Mouse (Mus musculus) spleen, adult 2 months (tissue): ENCODE data around the gene B230104I21Rik. TPM values are rescaled to one million over a fixed set of nuclear protein-coding genes. Genes with fewer than 3 reads are reported as not detected.

Experiments used
- DNase-seq, 2 experiments: peaks; one replicate each; pipeline versions ENCODE4 v3.0.0 to v3.0.0-alpha.2; 2012 to 2021; ENCODE audit warnings: low spot score in 2 of 2, low read depth in 1 of 2
- H3K27ac ChIP-seq: fragments of 200-500 bp; 2 replicates; pipeline ENCODE4 v1.5.1; 2012; ENCODE audit warnings: low read length, inconsistent platforms; ENCODE audit not compliant: insufficient read depth
- H3K27me3 ChIP-seq: fragments of 200-500 bp; 2 replicates; pipeline ENCODE4 v1.6.1; 2012; ENCODE audit warnings: mild to moderate bottlenecking, moderate library complexity, low read length, inconsistent platforms; ENCODE audit not compliant: control insufficient read depth, insufficient read depth
- H3K36me3 ChIP-seq: fragments of 200-500 bp; 2 replicates; pipeline ENCODE4 v1.6.1; 2012; ENCODE audit warnings: mild to moderate bottlenecking, low read length, inconsistent platforms; ENCODE audit not compliant: control insufficient read depth, insufficient read depth
- H3K4me1 ChIP-seq: fragments of 200-500 bp; 2 replicates; pipeline ENCODE4 v1.6.1; 2011; ENCODE audit warnings: inconsistent platforms; ENCODE audit not compliant: control insufficient read depth, insufficient read depth, insufficient read length
- H3K4me3 ChIP-seq: fragments of 200-500 bp; 2 replicates; pipeline ENCODE4 v1.5.1; 2011; ENCODE audit warnings: mild to moderate bottlenecking, inconsistent platforms; ENCODE audit not compliant: insufficient read depth, insufficient read length; ENCODE audit errors: extremely low read depth
- CTCF ChIP-seq: fragments of 200-500 bp; IDR thresholded peaks from 2 replicates; pipeline ENCODE4 v1.5.1; 2011; ENCODE audit warnings: mild to moderate bottlenecking, inconsistent platforms; ENCODE audit not compliant: insufficient read depth, insufficient read length, insufficient replicate concordance; ENCODE audit errors: extremely low read depth
- POLR2A ChIP-seq: fragments of 200-500 bp; IDR thresholded peaks from 2 replicates; pipeline ENCODE4 v1.6.1; 2011; ENCODE audit warnings: low read depth, low read length, inconsistent platforms
- WGBS: fragments of 180-500 bp; shearing (Covaris S2); methylation state at CpG from one replicate; pipeline ENCODE4 v1.1.7; 2018; 5-methylcytosine and 5-hydroxymethylcytosine counted together
- polyA plus RNA-seq: library from polyadenylated mRNA; depleted of rRNA; stranded (reverse); fragments of >200 nt; gene quantifications from 2 replicates; pipeline ENCODE4 v1.2.3, GENCODE M21; 2012

Gene B230104I21Rik
- polyA plus RNA-seq, 1 experiment: not detected

DNA sequence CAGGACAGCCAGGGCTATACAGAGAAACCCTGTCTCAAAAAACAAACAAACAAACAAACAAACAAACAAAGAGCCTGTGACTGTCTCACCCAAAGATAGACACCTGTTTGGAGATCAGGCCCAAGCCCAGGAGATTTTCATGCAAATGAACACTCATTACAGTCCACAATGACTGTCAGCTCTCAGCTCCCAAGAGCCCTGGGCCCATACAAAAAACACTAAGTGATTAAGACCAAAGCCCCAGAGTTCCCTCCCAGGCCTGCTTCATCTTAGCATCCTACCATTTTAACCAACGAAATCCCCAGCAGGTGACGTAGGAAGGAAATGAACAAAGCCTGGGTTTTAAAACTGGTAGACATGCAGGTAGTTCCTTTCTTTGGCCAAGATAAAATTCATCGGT, 24.9 kb downstream of the B230104I21Rik start:
- no peak for DNase-seq
- H3K4me3 ChIP-seq: no peak overlapping the region
- no peaks in the 10 kb centered on the region for H3K27me3 ChIP-seq
- WGBS: 78% methylated on average over 3 of the region's 3 CpGs
- H3K27ac ChIP-seq: no peak overlapping the region
- no peaks in the 10 kb centered on the region for H3K4me1 ChIP-seq
- H3K36me3 ChIP-seq: no peaks in the 10 kb centered on the region
- no peak for TF ChIP-seq POLR2A
- no peak for TF ChIP-seq CTCF

- 94% methylated on average over 2 of the region's 2 CpGs for WGBS
- DNase-seq: no peak
- H3K36me3 ChIP-seq: no peaks in the 10 kb centered on the region
- H3K4me1 ChIP-seq: no peaks in the 10 kb centered on the region
- no peak overlapping the region for H3K27ac ChIP-seq
- H3K4me3 ChIP-seq: no peak overlapping the region
- no peaks in the 10 kb centered on the region for H3K27me3 ChIP-seq
- TF ChIP-seq CTCF (no peak), POLR2A (no peak)
These were observed 28.8 kb downstream of the B230104I21Rik start for GRCm38 (mm10) chr4:154364752-154365151.

DNA sequence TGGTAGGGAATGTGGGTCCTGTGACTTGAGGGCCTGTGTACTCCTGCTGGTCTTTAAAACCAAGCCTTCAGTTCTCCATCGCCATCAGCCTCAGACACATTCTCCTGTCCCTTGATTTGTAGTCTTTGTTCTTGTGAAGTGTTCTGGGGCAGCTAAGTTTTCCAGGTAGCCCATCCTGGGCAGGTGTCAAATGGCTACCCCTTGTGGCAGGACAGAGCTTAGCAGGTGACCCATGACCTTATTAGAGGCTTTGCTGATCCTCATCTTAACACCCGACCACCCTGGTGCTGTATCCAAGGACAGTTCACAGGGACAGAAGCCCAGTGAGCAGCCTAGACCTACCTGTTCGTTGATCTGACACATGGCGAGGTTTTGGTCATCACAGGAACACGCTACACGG, 30.9 kb downstream of the B230104I21Rik start:
- WGBS: 88% methylated on average over 6 of the region's 6 CpGs
- H3K4me3 ChIP-seq: no peak overlapping the region
- H3K4me1 ChIP-seq: no peaks in the 10 kb centered on the region
- H3K27ac ChIP-seq: no peak overlapping the region
- no peaks in the 10 kb centered on the region for H3K27me3 ChIP-seq
- TF ChIP-seq CTCF (no peak), POLR2A (no peak)
- H3K36me3 ChIP-seq: no peaks in the 10 kb centered on the region
- no peak for DNase-seq

GRCm38 (mm10) chr4:154369089-154369488, 33.2 kb downstream of the B230104I21Rik start:
- no peak overlapping the region for H3K4me3 ChIP-seq
- DNase-seq: no peak
- no peaks in the 10 kb centered on the region for H3K27me3 ChIP-seq
- H3K27ac ChIP-seq: no peak overlapping the region
- no peaks in the 10 kb centered on the region for H3K4me1 ChIP-seq
- no peaks in the 10 kb centered on the region for H3K36me3 ChIP-seq
- TF ChIP-seq CTCF (no peak), POLR2A (no peak)
- whole genome bisulfite sequencing: 79% methylated on average over 5 of the region's 5 CpGs

DNA sequence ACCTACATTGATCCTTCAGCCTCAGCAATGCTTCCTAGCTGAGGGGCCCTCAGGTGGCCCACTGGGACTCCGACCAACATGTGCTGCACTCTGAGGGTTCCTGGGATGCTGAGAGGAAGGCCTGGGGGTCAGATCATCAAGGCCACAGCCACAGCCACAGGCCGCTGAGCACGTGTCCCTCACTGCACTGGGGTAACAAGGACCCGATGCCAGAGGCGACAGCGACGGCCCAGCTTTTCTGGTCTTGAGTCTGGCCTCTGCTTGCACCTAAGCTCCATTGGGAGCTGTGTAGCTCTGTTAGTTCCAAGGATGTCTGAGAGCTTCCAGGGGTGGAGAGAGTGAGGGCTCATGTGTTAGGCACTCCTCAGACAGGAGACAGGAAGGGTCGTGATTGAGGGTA, 34.9 kb downstream of the B230104I21Rik start:
- Histone ChIP-seq H3K27ac (no peak overlapping the region), H3K4me1 (no peaks in the 10 kb centered on the region), H3K27me3 (no peaks in the 10 kb centered on the region), H3K36me3 (no peaks in the 10 kb centered on the region), H3K4me3 (no peak overlapping the region)
- 92% methylated on average over 8 of the region's 8 CpGs for WGBS
- no peak for DNase-seq
- TF ChIP-seq POLR2A: no peak
- TF ChIP-seq CTCF: no peak

DNA sequence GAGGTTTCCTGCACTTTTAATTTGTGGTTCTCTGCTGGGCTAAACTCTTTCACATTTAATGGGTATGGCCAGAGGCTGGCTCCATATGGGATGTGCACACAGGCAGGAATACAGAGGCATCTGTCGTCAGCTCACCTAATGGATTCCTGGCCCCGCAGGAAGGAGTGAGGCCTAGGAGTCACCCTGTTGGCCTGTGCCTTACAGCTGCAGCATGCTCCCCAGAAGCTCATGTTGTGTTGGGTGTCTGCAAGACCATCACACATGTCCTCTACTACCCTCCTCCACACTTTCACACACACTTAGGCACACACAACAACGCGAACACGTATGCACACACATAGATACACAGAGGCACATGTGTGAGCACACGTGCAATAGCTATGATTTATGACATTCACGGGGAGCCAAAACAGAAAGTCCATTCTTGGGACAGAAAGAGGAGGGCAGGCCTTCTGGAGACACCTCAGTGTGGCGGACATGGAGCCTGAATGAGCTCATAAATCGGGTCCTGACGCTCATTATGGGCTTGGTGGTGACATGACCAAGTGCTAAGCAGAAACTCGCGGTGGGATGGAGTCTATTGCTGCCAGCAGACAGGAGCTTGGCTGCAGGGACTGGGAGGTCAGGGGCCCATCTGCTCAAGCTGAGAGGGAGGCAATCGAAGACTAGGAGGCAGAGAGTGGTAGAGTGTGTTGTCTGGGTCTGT, 35.8 kb downstream of the B230104I21Rik start:
- Histone ChIP-seq H3K27me3 (no peaks in the 10 kb centered on the region), H3K27ac (no peak overlapping the region), H3K4me1 (no peaks in the 10 kb centered on the region; the same call in 1 of the 2 replicates), H3K36me3 (no peaks in the 10 kb centered on the region), H3K4me3 (no peak overlapping the region)
- no peak for TF ChIP-seq CTCF
- no peak for TF ChIP-seq POLR2A
- 87% methylated on average over 13 of the region's 13 CpGs for WGBS
- DNase-seq: no peak

DNA sequence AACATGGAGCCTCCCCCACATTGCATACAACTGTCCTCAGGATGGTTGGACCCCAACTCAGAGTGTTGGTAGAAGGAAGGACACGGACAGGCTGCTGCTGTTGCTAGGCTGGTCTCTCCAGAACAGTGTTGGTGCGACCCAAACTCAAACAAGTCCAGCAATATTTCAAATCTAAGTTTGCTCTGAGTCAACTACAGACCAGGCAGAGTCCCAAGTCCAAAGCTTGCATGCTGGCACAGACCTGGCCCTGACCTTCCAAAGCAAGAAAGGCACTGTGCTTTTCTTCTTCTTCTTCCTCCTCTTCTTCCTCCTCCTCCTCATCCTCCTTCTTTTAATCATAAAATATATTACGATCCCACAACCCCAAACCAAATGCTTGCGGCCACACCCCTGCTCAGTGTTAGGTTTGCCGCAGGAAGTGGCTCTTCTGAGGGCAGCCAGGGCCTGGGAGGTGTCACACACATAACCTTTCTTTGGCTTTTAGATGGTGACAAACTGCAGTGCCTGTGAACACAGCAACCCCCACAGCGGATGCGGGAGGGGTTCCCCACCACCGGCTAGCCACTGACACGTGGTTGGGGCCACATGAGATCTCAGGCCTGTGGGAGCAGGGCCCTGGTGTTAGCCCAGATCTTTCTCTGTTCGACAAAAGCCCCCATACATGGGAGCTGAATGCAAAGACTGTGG, 40.2 kb downstream of the B230104I21Rik start:
- Histone ChIP-seq H3K4me3 (no peak overlapping the region), H3K4me1 (no peaks in the 10 kb centered on the region; the same call in 1 of the 2 replicates), H3K27me3 (no peaks in the 10 kb centered on the region), H3K27ac (no peak overlapping the region), H3K36me3 (no peaks in the 10 kb centered on the region)
- DNase-seq: peak; percentile 2 to 15
- TF ChIP-seq CTCF (no peak), POLR2A (no peak)
- 50% methylated on average over 10 of the region's 10 CpGs for WGBS
